Mouse (Mus musculus): Measurements from ENCODE around the gene Cast. TPM values are rescaled to one million over a fixed set of nuclear protein-coding genes. Genes with fewer than 3 reads are reported as not detected.

Gene Cast
- 192 TPM for polyA plus RNA-seq (2017; shearing (Covaris generic))

GRCm38 (mm10) chr13:74808152-74808929, at the start of gene Cast:
Gene Cast (minus strand): TSS chr13:74808810.

Other genes starting within 250 kb of the Cast start
- 118 TPM for gene Erap1, start 169.2 kb downstream of the Cast start, polyA plus RNA-seq (2017; shearing (Covaris generic))